Mouse (Mus musculus): ENCODE results near the gene Lipc.

Lipc gene

GRCm38 (mm10) chr9:70914659-70915355, 37.2 kb downstream of the Lipc start:
- DNase-seq (ENCODE audit: low spot score in 2 of 2) = peak; percentile 56 to 61

- DNase-seq (ENCODE audit: low spot score in 2 of 2) = peak in 1 of 2 experiments; percentile 11
Observed at GRCm38 (mm10) chr9:70911163-70911562, 40.9 kb downstream of the Lipc start.

- DNase-seq (ENCODE audit: low spot score in 2 of 2) = no peak
Observed at GRCm38 (mm10) chr9:70910351-70910750, 41.7 kb downstream of the Lipc start.

- DNase-seq (ENCODE audit: low spot score in 2 of 2) = no peak
Observed at GRCm38 (mm10) chr9:70902821-70903730, 49.0 kb downstream of the Lipc start.

GRCm38 (mm10) chr9:70894201-70894600, 57.8 kb downstream of the Lipc start:
- peak in 1 of 2 experiments; percentile 32 for DNase-seq (ENCODE audit: low spot score in 2 of 2)

- no peak for DNase-seq (ENCODE audit: low spot score in 2 of 2)
Observed at GRCm38 (mm10) chr9:70893526-70893925, 58.5 kb downstream of the Lipc start.

- DNase-seq (ENCODE audit: low spot score in 2 of 2) = peak in 1 of 2 experiments; percentile 33
Observed at GRCm38 (mm10) chr9:70892627-70893026, 59.4 kb downstream of the Lipc start.

- peak; percentile 51 to 56 for DNase-seq (ENCODE audit: low spot score in 2 of 2)
Observed at GRCm38 (mm10) chr9:70891431-70892133, 60.4 kb downstream of the Lipc start.

- DNase-seq (ENCODE audit: low spot score in 2 of 2) = peak in 1 of 2 experiments; percentile 34
Observed at GRCm38 (mm10) chr9:70890736-70891135, 61.3 kb downstream of the Lipc start.

- DNase-seq (ENCODE audit: low spot score in 2 of 2) = no peak
Observed at GRCm38 (mm10) chr9:70888969-70889368, 63.1 kb downstream of the Lipc start.

GRCm38 (mm10) chr9:70888556-70888955, 63.5 kb downstream of the Lipc start:
- no peak for DNase-seq (ENCODE audit: low spot score in 2 of 2)

- no peak for DNase-seq (ENCODE audit: low spot score in 2 of 2)
Observed at GRCm38 (mm10) chr9:70881982-70882381, 70.0 kb downstream of the Lipc start.

- DNase-seq (ENCODE audit: low spot score in 2 of 2) = no peak
Observed at GRCm38 (mm10) chr9:70878823-70879222, 73.2 kb downstream of the Lipc start.

GRCm38 (mm10) chr9:70878157-70878556, 73.9 kb downstream of the Lipc start:
- DNase-seq (ENCODE audit: low spot score in 2 of 2) = no peak

- DNase-seq (ENCODE audit: low spot score in 2 of 2) = no peak
Observed at GRCm38 (mm10) chr9:70875490-70875889, 76.5 kb downstream of the Lipc start.

- DNase-seq (ENCODE audit: low spot score in 2 of 2) = no peak
Observed at GRCm38 (mm10) chr9:70875059-70875458, 77.0 kb downstream of the Lipc start.

- no peak for DNase-seq (ENCODE audit: low spot score in 2 of 2)
Observed at GRCm38 (mm10) chr9:70872675-70873074, 79.4 kb downstream of the Lipc start.

- no peak for DNase-seq (ENCODE audit: low spot score in 2 of 2)
Observed at GRCm38 (mm10) chr9:70870326-70870725, 81.7 kb downstream of the Lipc start.

GRCm38 (mm10) chr9:70869169-70869873, 82.7 kb downstream of the Lipc start:
- DNase-seq (ENCODE audit: low spot score in 2 of 2) = no peak

GRCm38 (mm10) chr9:70867381-70867780, 84.6 kb downstream of the Lipc start:
- no peak for DNase-seq (ENCODE audit: low spot score in 2 of 2)

- no peak for DNase-seq (ENCODE audit: low spot score in 2 of 2)
Observed at GRCm38 (mm10) chr9:70864039-70864438, 88.0 kb downstream of the Lipc start.

All from spleen, postnatal 10 days (tissue).